Mouse (Mus musculus): ENCODE results near the gene Gtf2h2. TPM values are rescaled to one million over a fixed set of nuclear protein-coding genes. Genes with fewer than 3 reads are reported as not detected.
"Not testable (repeated sequence)": the region's sequence is repeated elsewhere in the genome, so short reads cannot be mapped to it uniquely, and the experiment has no call there.

Gtf2h2 gene
- total RNA-seq, 2 experiments from 2014 or later: 34.0 to 43.0 TPM

- not testable (repeated sequence) for DNase-seq (ENCODE audit: low spot score in 2 of 2)
- intact Hi-C loops (cut with DNase I): loop anchor here (5.0 kb wide), 2 partner anchors 123 to 158 kb away; partner anchors contain the start of genes Ak6, Marveld2, Rad17 and Taf9
These were observed 2.0 kb upstream of the Gtf2h2 start for GRCm38 (mm10) chr13:100494370-100494769.

GRCm38 (mm10) chr13:100493313-100493712 is 934 bp upstream of the Gtf2h2 start:
- no peak for DNase-seq (ENCODE audit: low spot score in 2 of 2)
- intact Hi-C loops (cut with DNase I): loop anchor here (5.0 kb wide), 2 partner anchors 124 to 159 kb away; partner anchors contain the start of genes Ak6, Marveld2, Rad17 and Taf9

GRCm38 (mm10) chr13:100491623-100492022 is 756 bp downstream of the Gtf2h2 start:
- intact Hi-C loops (cut with DNase I): loop anchor here (5.0 kb wide), 2 partner anchors 126 to 161 kb away; partner anchors contain the start of genes Ak6, Marveld2, Rad17 and Taf9
- no peak for DNase-seq (ENCODE audit: low spot score in 2 of 2)

- intact Hi-C loops (cut with DNase I): loop anchor here (5.0 kb wide), 2 partner anchors 127 to 162 kb away; partner anchors contain the start of genes Ak6, Marveld2, Rad17 and Taf9
- DNase-seq (ENCODE audit: low spot score in 2 of 2): no peak
These were observed 2.0 kb downstream of the Gtf2h2 start for GRCm38 (mm10) chr13:100490424-100490823.

- intact Hi-C loops (cut with DNase I): loop anchor here (10.0 kb wide), 1 partner anchor 349 kb away; no protein-coding TSS in a partner anchor
- no peak for DNase-seq (ENCODE audit: low spot score in 2 of 2)
These were observed 8.8 kb downstream of the Gtf2h2 start for GRCm38 (mm10) chr13:100483610-100484009.

- intact Hi-C loops (cut with DNase I): no loop called here
- no peak for DNase-seq (ENCODE audit: low spot score in 2 of 2)
These were observed 28.7 kb downstream of the Gtf2h2 start for GRCm38 (mm10) chr13:100463527-100464222.

- no peak for DNase-seq (ENCODE audit: low spot score in 2 of 2)
- intact Hi-C loops (cut with DNase I): no loop called here
These were observed 31.0 kb downstream of the Gtf2h2 start for GRCm38 (mm10) chr13:100461336-100461735.

GRCm38 (mm10) chr13:100452415-100453127 is 39.8 kb downstream of the Gtf2h2 start, which contains the start of gene Naip1:
TSS of gene Naip1 (minus strand) at chr13:100452869.
- DNase-seq (ENCODE audit: low spot score in 2 of 2); intact Hi-C loops (cut with DNase I): not testable (repeated sequence)

- intact Hi-C loops (cut with DNase I): no loop called here
- DNase-seq (ENCODE audit: low spot score in 2 of 2): no peak
These were observed 42.9 kb downstream of the Gtf2h2 start for GRCm38 (mm10) chr13:100449495-100449894.

- intact Hi-C loops (cut with DNase I): no loop called here
These were observed 52.3 kb downstream of the Gtf2h2 start for GRCm38 (mm10) chr13:100440116-100440515.

GRCm38 (mm10) chr13:100438701-100439100 is 53.7 kb downstream of the Gtf2h2 start:
- intact Hi-C loops (cut with DNase I): no loop called here
- no peak for DNase-seq (ENCODE audit: low spot score in 2 of 2)

More at GRCm38 (mm10) chr13:100440116-100440515, 52.3 kb downstream of the Gtf2h2 start:
- no peak for DNase-seq (ENCODE audit: low spot score in 2 of 2)

- no peak for DNase-seq (ENCODE audit: low spot score in 2 of 2)
- intact Hi-C loops (cut with DNase I): no loop called here
These were observed 55.0 kb downstream of the Gtf2h2 start for GRCm38 (mm10) chr13:100437322-100437825.

- intact Hi-C loops (cut with DNase I); DNase-seq (ENCODE audit: low spot score in 2 of 2): not testable (repeated sequence)
These were observed 55.7 kb downstream of the Gtf2h2 start for GRCm38 (mm10) chr13:100436556-100437163.

- intact Hi-C loops (cut with DNase I); DNase-seq (ENCODE audit: low spot score in 2 of 2): not testable (repeated sequence)
These were observed 72.4 kb downstream of the Gtf2h2 start for GRCm38 (mm10) chr13:100419958-100420357.

GRCm38 (mm10) chr13:100414428-100414827 is 78.0 kb downstream of the Gtf2h2 start:
- no peak for DNase-seq (ENCODE audit: low spot score in 2 of 2)
- intact Hi-C loops (cut with DNase I): no loop called here

Other genes starting within 250 kb of the Gtf2h2 start
- under 1 TPM; 0.20 to 0.39 TPM for gene Naip5, start 246.3 kb downstream of the Gtf2h2 start, total RNA-seq (2021)
- under 1 TPM; 0.17 to 0.18 TPM for gene Naip6, start 174.9 kb downstream of the Gtf2h2 start, total RNA-seq (2021)
- gene Naip1, start 39.7 kb downstream of the Gtf2h2 start, total RNA-seq (2021): under 1 TPM; 0.07 to 0.20 TPM
- 1 to 10 TPM; 8.2 to 8.5 TPM for gene Ocln, start 60.1 kb upstream of the Gtf2h2 start, total RNA-seq (2021)
- gene Marveld2, start 124.4 kb upstream of the Gtf2h2 start, total RNA-seq (2021): 1 to 10 TPM; 1.2 to 2.4 TPM
- gene Ak6, start 158.4 kb upstream of the Gtf2h2 start, total RNA-seq (2021): 10 to 100 TPM; 77.2 to 87.9 TPM
- gene Rad17, start 158.5 kb upstream of the Gtf2h2 start, total RNA-seq (2021): 10 to 100 TPM; 12.7 to 15.0 TPM
- gene Taf9, start 159.0 kb upstream of the Gtf2h2 start, total RNA-seq (2021): 10 to 100 TPM; 26.8 to 35.9 TPM
- gene Ccdc125, start 177.1 kb upstream of the Gtf2h2 start, total RNA-seq (2021): under 1 TPM; 0.16 to 0.17 TPM
- gene Cdk7, start 238.4 kb upstream of the Gtf2h2 start, total RNA-seq (2021): 10 to 100 TPM; 39.2 to 42.3 TPM